Mouse (Mus musculus) forebrain, embryonic 16.5 days (tissue): Measurements from ENCODE around the gene Lamp2. TPM values are rescaled to one million over a fixed set of nuclear protein-coding genes. Genes with fewer than 3 reads are reported as not detected.
"Not testable (repeated sequence)": the region's sequence is repeated elsewhere in the genome, so short reads cannot be mapped to it uniquely, and the experiment has no call there.

Experiments used
- ATAC-seq: fragments of 200-750 bp; cut with Nextera tagmentation; 2 replicates; pipeline ENCODE4 v1.8.0; 2017; ENCODE audit warnings: mild to moderate bottlenecking, moderate library complexity
- H3K27ac ChIP-seq: fragments of 300-500 bp; sonication (generic); 2 replicates; pipeline ENCODE4 v1.5.1; 2014; ENCODE audit warnings: low read length, control low read depth
- H3K27me3 ChIP-seq: fragments of 300-500 bp; sonication (generic); replicated peaks from 2 replicates; pipeline ENCODE4 v1.6.1; 2014; ENCODE audit warnings: low read length; ENCODE audit not compliant: control insufficient read depth, insufficient read depth
- H3K36me3 ChIP-seq: fragments of 300-500 bp; sonication (generic); 2 replicates; pipeline ENCODE4 v1.6.1; 2014; ENCODE audit not compliant: control insufficient read depth, insufficient read depth
- H3K4me1 ChIP-seq: fragments of 300-500 bp; sonication (generic); replicated peaks from 2 replicates; pipeline ENCODE4 v1.6.1; 2014; ENCODE audit warnings: low read length; ENCODE audit not compliant: control insufficient read depth, insufficient read depth
- H3K4me2 ChIP-seq: fragments of 300-500 bp; sonication (generic); 2 replicates; pipeline ENCODE4 v1.6.1; 2014; ENCODE audit warnings: mild to moderate bottlenecking, low read length, control low read depth
- H3K4me3 ChIP-seq: fragments of 300-500 bp; sonication (generic); replicated peaks from 2 replicates; pipeline ENCODE4 v1.5.1; 2014; ENCODE audit warnings: mild to moderate bottlenecking, low read length, control low read depth
- H3K9ac ChIP-seq: fragments of 300-500 bp; sonication (generic); replicated peaks from 2 replicates; pipeline ENCODE4 v1.6.1; 2014; ENCODE audit warnings: low read depth, low read length, control low read depth
- H3K9me3 ChIP-seq: fragments of 300-500 bp; sonication (generic); 2 replicates; pipeline ENCODE4 v1.6.1; 2016; ENCODE audit warnings: low read length; ENCODE audit not compliant: control insufficient read depth
- WGBS: fragments of 180-500 bp; shearing (Covaris S2); extraction: QIAGEN DNeasy Blood & Tissue Kit; methylation state at CpG from one replicate; pipeline ENCODE4 v1.1.7; 2014; 5-methylcytosine and 5-hydroxymethylcytosine counted together
- polyA plus RNA-seq: library from polyadenylated mRNA; unstranded; fragments of >200 nt; fragmentation: Nextera tagmentation; extraction: Ambion mirVana; gene quantifications from 2 replicates; pipeline ENCODE4 v1.2.1, GENCODE M21; 2015

Lamp2 gene
- polyA plus RNA-seq: 46.7 and 55.4 TPM in 2 replicates

DNA sequence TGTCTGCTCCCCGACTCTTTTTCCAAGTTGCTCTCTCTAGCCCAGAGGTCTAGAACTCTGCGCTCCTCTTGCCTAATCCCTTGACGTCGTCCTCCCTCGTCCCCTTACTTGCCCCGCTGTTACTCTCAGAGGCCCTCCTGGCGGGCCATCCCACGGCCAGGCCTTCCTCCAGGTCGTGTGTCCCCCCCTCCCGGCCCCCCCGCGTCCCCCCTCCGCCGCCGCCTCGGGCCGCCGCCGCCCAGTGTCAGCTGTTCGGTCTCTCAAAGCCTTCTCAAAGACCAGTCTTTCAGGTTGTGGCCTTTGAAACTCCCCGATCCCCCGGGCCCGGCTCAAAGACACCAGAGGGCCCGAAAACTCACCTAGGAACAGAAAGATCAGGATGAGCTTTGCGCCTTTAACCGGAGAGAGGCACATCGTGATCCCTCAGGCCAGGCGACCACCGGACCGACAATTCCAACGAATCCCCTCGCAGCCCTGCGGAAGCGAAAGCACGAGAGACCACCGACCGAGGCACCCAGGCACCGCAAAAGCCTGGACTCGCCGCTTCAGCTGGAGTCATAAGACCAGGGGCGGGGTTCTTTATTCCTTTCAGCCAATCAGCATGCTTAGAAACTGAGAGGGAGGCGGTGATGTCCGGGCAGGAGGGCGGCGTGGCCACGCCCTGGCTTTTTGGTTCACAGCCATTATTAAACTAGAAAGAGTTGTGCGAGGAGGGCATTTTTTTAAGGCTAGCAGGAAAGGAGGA, at the start of gene Lamp2:
Lamp2 (minus strand) TSS at position 565 of the 745 bp plus-strand sequence.
- H3K9ac ChIP-seq: peak within 1 kb of the TSS; percentile 63

DNA sequence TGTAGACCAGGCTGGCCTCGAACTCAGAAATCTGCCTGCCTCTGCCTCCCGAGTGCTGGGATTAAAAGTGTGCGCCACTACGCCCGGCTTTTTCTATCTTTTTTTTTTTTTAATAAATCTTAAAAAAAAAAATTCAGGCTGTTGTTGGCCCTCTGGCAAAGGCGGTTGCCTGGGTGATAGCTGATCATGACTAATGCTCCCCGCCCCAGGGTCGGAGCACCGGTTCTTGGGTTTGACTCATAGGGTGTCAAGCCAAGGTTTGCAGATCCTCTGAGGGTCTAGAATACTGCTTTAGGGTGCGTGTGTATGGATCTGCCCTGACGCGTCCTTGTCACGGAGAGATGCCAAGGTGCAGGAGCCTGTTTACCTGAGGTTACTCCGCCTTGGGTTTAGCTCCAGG, 48.6 kb upstream of the Lamp2 start:
- 89% methylated on average over 13 of the region's 14 CpGs for WGBS
- Histone ChIP-seq H3K4me1 (no peaks in the 10 kb centered on the region), H3K9ac (no peak overlapping the region), H3K27ac (no peak overlapping the region), H3K27me3 (no peaks in the 10 kb centered on the region), H3K4me3 (no peak overlapping the region), H3K36me3 (no peaks in the 10 kb centered on the region), H3K4me2 (no peak overlapping the region), H3K9me3 (no peaks in the 10 kb centered on the region)
- ATAC-seq: no peak

More for the DNA sequence above, at the start of gene Lamp2:
- no peaks in the 10 kb centered on the region for H3K9me3 ChIP-seq
- ATAC-seq: peak; percentile 99
- peak within 1 kb of the TSS; percentile 52 for H3K4me2 ChIP-seq
- WGBS: 14% methylated on average over 38 of the region's 47 CpGs
- H3K4me3 ChIP-seq: peak within 1 kb of the TSS; percentile 62
- H3K36me3 ChIP-seq: no peaks in the 10 kb centered on the region
- no peak within 1 kb of the TSS for H3K27ac ChIP-seq
- H3K27me3 ChIP-seq: no peaks in the 10 kb centered on the region
- H3K4me1 ChIP-seq: 0 out of 2 replicates have a peak, but pooled peaks cover 2% of the 10 kb centered on the region

DNA sequence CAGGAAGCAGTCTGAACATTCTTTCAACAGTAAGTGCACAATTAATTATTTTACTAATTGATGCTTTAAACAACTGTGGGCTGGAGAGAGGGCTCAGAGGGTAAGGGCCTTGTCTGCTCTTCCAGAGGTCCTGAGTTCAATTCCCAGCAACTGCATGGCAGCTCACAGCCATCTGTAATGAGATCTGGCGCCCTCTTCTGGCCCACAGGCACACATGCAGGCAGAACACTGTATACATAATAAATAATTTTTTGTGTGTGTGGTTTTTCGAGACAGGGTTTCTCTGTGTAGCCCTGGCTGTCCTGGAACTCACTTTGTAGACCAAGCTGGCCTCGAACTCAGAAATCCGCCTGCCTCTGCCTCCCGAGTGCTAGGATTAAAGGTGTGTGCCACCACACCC, 45.9 kb upstream of the Lamp2 start:
- not testable (repeated sequence) for H3K9ac ChIP-seq, H3K4me2 ChIP-seq, H3K27me3 ChIP-seq, H3K36me3 ChIP-seq, H3K4me1 ChIP-seq, H3K27ac ChIP-seq, H3K4me3 ChIP-seq, ATAC-seq, H3K9me3 ChIP-seq
- 76% methylated on average over 5 of the region's 5 CpGs for WGBS

DNA sequence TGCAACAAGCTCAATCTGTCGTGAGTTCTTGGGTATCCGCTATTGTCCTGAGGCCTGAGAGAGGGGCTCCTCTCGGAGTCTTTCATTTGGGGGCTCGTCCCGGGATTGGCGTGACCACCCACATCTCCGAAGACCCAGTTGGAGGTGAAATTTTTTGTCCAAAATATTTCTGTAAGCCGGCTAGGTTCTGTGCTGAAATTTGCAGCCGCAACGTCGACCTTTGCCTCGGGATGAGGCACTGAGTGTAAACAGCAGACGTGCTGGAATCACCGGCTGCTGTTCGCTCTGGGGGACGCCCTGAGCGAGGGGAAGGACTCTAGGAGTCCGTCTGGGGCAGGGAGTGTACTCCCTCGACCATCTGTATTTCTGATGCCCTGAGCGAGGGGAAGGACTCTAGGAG, 29.2 kb upstream of the Lamp2 start:
- 27% methylated on average over 20 of the region's 20 CpGs for WGBS
- ATAC-seq, H3K27me3 ChIP-seq, H3K9ac ChIP-seq, H3K4me1 ChIP-seq, H3K9me3 ChIP-seq, H3K4me3 ChIP-seq, H3K4me2 ChIP-seq, H3K36me3 ChIP-seq, H3K27ac ChIP-seq: not testable (repeated sequence)

DNA sequence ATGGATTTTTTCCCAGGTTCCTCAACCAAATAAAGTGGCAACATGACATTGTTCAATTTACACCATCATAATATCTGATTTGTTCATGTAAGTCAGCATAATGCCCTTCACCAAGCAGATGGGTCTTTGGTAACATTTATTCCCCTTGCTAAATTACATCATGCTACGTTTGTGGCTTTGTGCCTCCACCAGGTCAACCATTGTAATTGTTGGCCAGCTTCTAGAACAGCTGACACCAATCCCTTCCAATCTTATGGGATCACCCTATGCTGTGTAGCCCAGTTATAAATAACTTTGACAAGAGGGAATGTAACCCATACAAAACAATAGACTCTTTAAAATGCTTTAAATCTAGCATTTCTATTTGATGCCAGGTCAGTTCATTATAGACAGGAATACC, 22.3 kb upstream of the Lamp2 start:
- ATAC-seq: no peak
- Histone ChIP-seq H3K9ac (no peak overlapping the region), H3K4me3 (no peak overlapping the region), H3K36me3 (no peaks in the 10 kb centered on the region), H3K27me3 (no peaks in the 10 kb centered on the region), H3K27ac (no peak overlapping the region), H3K9me3 (no peaks in the 10 kb centered on the region), H3K4me2 (no peak overlapping the region), H3K4me1 (no peaks in the 10 kb centered on the region)
- 76% methylated on average over 1 of the region's 1 CpGs for WGBS

DNA sequence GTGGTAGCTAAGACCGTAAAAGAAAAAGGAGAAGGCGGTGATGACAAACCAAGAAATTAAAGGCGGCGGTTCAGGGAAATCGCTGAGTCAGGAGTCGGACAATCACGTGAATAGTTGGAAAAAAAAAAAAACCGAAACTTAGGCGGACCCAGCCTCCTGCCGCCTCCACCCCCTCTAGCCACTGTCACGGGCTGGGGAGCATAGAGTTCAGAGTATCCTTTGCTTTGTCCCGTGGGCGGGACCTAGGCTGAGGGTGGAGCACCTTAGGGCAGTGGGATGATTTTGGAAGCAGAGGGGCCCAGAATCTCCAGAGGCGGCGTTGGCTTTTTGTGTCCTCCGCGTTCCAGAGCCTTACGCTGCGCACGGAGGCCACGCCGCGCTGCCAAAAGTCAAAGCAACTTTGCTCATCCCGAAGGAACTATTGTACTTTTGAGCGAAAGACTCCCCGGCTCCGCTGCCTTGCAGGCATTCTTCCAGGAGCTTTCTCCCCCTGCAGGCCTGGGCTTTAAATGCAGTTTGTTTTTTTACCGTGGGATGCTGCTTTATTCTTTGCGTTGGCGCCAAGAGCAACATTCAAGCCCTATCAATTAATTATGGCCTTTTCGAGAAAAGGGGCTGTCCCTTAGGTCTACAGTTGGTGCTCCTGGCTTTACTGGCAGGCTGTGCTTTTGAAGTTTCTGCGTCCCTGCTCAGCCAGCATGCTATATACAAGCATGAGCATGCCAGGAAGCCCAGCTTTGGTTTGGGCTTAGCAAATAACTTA, 17.5 kb upstream of the Lamp2 start:
- no peaks in the 10 kb centered on the region for H3K27me3 ChIP-seq
- no peaks in the 10 kb centered on the region for H3K9me3 ChIP-seq
- H3K4me1 ChIP-seq: no peaks in the 10 kb centered on the region
- peak overlapping the region; percentile 33; the same call in 1 of the 2 replicates for H3K27ac ChIP-seq
- H3K9ac ChIP-seq: peak overlapping the region; percentile 42
- 14% methylated on average over 32 of the region's 32 CpGs for WGBS
- peak overlapping the region; percentile 49 for H3K4me2 ChIP-seq
- peak overlapping the region; percentile 62 for H3K4me3 ChIP-seq
- ATAC-seq: peak; percentile 93
- no peaks in the 10 kb centered on the region for H3K36me3 ChIP-seq

DNA sequence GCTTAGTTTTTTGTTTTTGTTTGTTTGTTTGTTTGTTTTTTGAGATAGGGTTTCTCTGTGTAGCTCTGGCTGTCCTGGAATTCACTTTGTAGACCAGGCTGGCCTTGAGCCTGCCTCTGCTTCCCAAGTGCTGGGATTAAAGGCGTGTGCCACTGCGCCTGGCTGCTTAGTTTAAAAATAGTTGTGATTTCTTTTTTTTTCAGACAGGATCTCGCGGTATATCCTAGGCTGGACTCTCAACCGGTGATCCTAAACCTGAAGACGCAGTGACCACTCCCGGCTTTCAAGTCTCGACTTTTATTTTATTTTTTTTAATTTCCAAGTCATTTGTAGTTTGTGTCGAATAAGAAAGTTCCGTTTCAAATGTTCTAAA, 16.9 kb upstream of the Lamp2 start:
- ATAC-seq: peak; percentile 58
- no peaks in the 10 kb centered on the region for H3K4me1 ChIP-seq
- no peak overlapping the region for H3K9ac ChIP-seq
- H3K27ac ChIP-seq: no peak overlapping the region
- H3K36me3 ChIP-seq: no peaks in the 10 kb centered on the region
- WGBS: 20% methylated on average over 10 of the region's 10 CpGs
- no peaks in the 10 kb centered on the region for H3K9me3 ChIP-seq
- H3K27me3 ChIP-seq: no peaks in the 10 kb centered on the region
- peak overlapping the region; percentile 49 for H3K4me2 ChIP-seq
- H3K4me3 ChIP-seq: peak overlapping the region; percentile 62

DNA sequence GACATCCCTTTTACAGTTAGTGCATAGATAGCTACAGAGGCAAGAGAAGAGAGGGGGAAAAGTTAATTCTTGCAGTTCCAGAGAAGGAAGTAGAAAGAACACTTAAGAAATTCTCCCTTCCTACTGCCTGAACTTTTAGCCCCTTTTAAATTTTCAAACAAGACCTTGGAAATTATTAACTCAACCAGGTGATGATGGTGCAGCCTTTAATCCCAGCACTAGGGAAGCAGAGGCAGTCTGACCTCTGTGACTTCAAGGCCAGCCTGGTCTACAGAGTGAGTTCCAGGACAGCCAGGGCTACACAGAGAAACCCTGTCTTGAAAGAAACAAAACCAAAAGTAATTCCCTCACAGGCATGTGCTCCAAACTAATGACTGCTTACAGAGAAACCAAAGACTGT, 10.0 kb upstream of the Lamp2 start:
- Histone ChIP-seq H3K27ac (no peak overlapping the region), H3K9ac (no peak overlapping the region), H3K27me3 (no peaks in the 10 kb centered on the region), H3K4me2 (no peak overlapping the region), H3K4me3 (no peak overlapping the region), H3K9me3 (no peaks in the 10 kb centered on the region), H3K4me1 (no peaks in the 10 kb centered on the region), H3K36me3 (no peaks in the 10 kb centered on the region)
- ATAC-seq: no peak

DNA sequence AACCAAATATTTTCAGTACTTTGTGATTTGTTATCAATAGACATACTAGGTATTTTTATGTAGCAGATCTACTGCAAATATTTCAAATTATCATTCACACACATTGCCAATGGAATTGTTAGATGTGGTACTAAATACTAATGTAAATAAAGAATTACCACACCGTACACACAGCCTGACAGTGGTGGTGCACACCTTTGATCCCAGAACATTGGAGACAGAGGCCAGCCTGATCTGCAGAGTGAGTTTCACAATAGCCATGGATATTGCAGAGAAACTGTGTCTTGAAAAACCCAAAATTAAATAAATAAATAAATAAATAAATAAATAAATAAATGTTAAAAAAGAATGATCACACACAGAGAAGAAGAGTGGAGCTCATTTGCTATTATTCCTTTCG, 6.9 kb upstream of the Lamp2 start:
- Histone ChIP-seq H3K4me1 (no peaks in the 10 kb centered on the region), H3K9me3 (no peaks in the 10 kb centered on the region)

More for the DNA sequence above, 6.9 kb upstream of the Lamp2 start:
- H3K36me3 ChIP-seq: no peaks in the 10 kb centered on the region
- no peak overlapping the region for H3K4me2 ChIP-seq
- no peaks in the 10 kb centered on the region for H3K27me3 ChIP-seq
- ATAC-seq: no peak
- 92% methylated on average over 2 of the region's 2 CpGs for WGBS
- no peak overlapping the region for H3K4me3 ChIP-seq
- no peak overlapping the region for H3K9ac ChIP-seq
- no peak overlapping the region for H3K27ac ChIP-seq
